In the genomic region with DNA sequence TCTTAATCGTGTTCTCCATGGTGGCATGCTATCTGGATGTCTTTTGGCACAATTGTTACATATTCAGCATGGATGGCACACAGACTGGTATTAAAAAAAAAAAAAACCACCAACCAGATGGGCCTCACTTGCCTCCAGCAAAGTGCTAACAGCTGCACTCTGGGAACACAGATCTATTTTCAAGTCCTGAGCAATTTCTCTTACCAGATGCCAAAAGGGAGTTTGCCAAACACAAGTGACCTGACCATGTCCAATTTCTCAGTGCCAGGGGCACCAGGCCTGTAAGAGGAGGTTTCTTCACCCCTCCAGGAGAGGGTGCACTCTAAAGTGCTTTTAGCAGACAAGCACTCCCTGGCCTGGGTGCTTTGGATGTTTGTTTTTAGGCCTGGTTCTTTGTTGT, we compare ENCODE assay signal across 11 mouse cellular contexts. TPM values are rescaled to one million over a fixed set of nuclear protein-coding genes. Genes with fewer than 3 reads are reported as not detected.
DNase-seq lines count a peak whose midpoint lies in the region.
"Had no signal": no experiment of that assay in that cellular context is flagged by ENCODE, and none has a peak within 500 bp of the region (broad histone marks: within the 10 kb centered on the region; RNA-seq: fewer than 3 reads in every experiment).

No protein-coding gene starts in this region.

- peak; percentile 21 to 60 for DNase-seq in heart, adult 18-20 months
- no peak for DNase-seq in heart, postnatal 36 days
- peak; percentile 18 for DNase-seq in right cerebral cortex, postnatal 25 days
- DNase-seq in right cerebral cortex, postnatal 4 days: no peak
- peak; percentile 51 to 54 for DNase-seq in layer of hippocampus, adult 8-10 months (ENCODE audit: low spot score in 2 of 2)
- no peak for DNase-seq in spleen, adult 12 weeks (ENCODE audit: low spot score)
- DNase-seq in retina, postnatal 1 day: no peak
- DNase-seq: adrenal gland, adult 8-10 months; cerebellum, postnatal 36 days; kidney, postnatal 10 days; lung, adult 2 months had no signal

- intact Hi-C loops in heart, postnatal 36 days (cut with DNase I): no loop called here

RNA-seq across cellular contexts. Expression of a gene that starts 12.2 kb away (rescaled TPM):
- total RNA-seq in heart, adult 18-20 months (2021): 1 to 10 TPM; 8.8 to 9.1 TPM
- total RNA-seq in heart, postnatal 36 days (2021): 10 to 100 TPM; 10.7 to 11.2 TPM
- 10 to 100 TPM; 29.5 to 33.3 (median 32.1) TPM for total RNA-seq in layer of hippocampus, adult 8-10 months (2022)

Comparison
In these comparisons a context has a peak if more than half of its experiments do, and no peak if none do; other contexts are left out.
1. DNase-seq: peak in heart, adult 18-20 months (2 of 2), right cerebral cortex, postnatal 25 days (single experiment) and layer of hippocampus, adult 8-10 months (2 of 2); none in heart, postnatal 36 days (0 of 2), right cerebral cortex, postnatal 4 days (single experiment), spleen, adult 12 weeks (single experiment) and retina, postnatal 1 day (single experiment).